Mouse (Mus musculus) midbrain, postnatal 0 days (tissue): ENCODE measurements around the gene Hspa12a. TPM values are rescaled to one million over a fixed set of nuclear protein-coding genes. Genes with fewer than 3 reads are reported as not detected.

Source experiments
- ATAC-seq: fragments of 200-750 bp; cut with Nextera tagmentation; 2 replicates; pipeline ENCODE4 v1.8.0; 2017; ENCODE audit warnings: moderate number of reproducible peaks, mild to moderate bottlenecking, moderate TSS enrichment, moderate library complexity; ENCODE audit not compliant: low FRiP score
- DNase-seq: peaks from one replicate; pipeline ENCODE4 v3.0.0-alpha.2; 2015; ENCODE audit warnings: low spot score
- H3K27ac ChIP-seq: fragments of 300-500 bp; sonication (generic); 2 replicates; pipeline ENCODE4 v1.5.1; 2014; ENCODE audit warnings: low read depth, mild to moderate bottlenecking, low read length, mixed read lengths
- H3K27me3 ChIP-seq: fragments of 300-500 bp; sonication (generic); 2 replicates; pipeline ENCODE4 v1.6.1; 2014; ENCODE audit warnings: low read length, control low read depth, mixed read lengths; ENCODE audit not compliant: insufficient read depth
- H3K36me3 ChIP-seq: fragments of 300-500 bp; sonication (generic); 2 replicates; pipeline ENCODE4 v1.6.1; 2014; ENCODE audit warnings: low read length, control low read depth, mixed read lengths; ENCODE audit not compliant: insufficient read depth
- H3K4me1 ChIP-seq: fragments of 300-500 bp; sonication (generic); 2 replicates; pipeline ENCODE4 v1.6.1; 2014; ENCODE audit warnings: mild to moderate bottlenecking, control low read depth, antibody characterized with exemption, low read length, mixed read lengths; ENCODE audit not compliant: insufficient read depth
- H3K4me2 ChIP-seq: fragments of 300-500 bp; sonication (generic); 2 replicates; pipeline ENCODE4 v1.6.1; 2014; ENCODE audit warnings: low read depth, mild to moderate bottlenecking, low read length, mixed read lengths; ENCODE audit not compliant: poor library complexity, severe bottlenecking
- H3K4me3 ChIP-seq: fragments of 300-500 bp; sonication (generic); 2 replicates; pipeline ENCODE4 v1.5.1; 2014; ENCODE audit warnings: low read depth, mild to moderate bottlenecking, low read length, moderate library complexity
- H3K9ac ChIP-seq: fragments of 300-500 bp; sonication (generic); replicated peaks from 2 replicates; pipeline ENCODE4 v1.6.1; 2014; ENCODE audit warnings: mild to moderate bottlenecking, low read length, moderate library complexity, mixed read lengths; ENCODE audit not compliant: poor library complexity, severe bottlenecking
- H3K9me3 ChIP-seq: fragments of 300-500 bp; sonication (generic); 2 replicates; pipeline ENCODE4 v1.6.1; 2016; ENCODE audit warnings: low read length, control low read depth
- CTCF ChIP-seq: IDR thresholded peaks from 2 replicates; pipeline ENCODE4 v1.5.1; 2016; ENCODE audit warnings: antibody characterized with exemption, mild to moderate bottlenecking
- WGBS: fragments of 180-500 bp; shearing (Covaris S2); extraction: QIAGEN DNeasy Blood & Tissue Kit; methylation state at CpG from one replicate; pipeline ENCODE4 v1.1.7; 2014; 5-methylcytosine and 5-hydroxymethylcytosine counted together
- polyA plus RNA-seq: library from polyadenylated mRNA; unstranded; fragments of >200 nt; fragmentation: Nextera tagmentation; extraction: Ambion mirVana; gene quantifications from 2 replicates; pipeline ENCODE4 v1.2.1, GENCODE M21; 2015
- total RNA-seq: library from RNA; depleted of rRNA; stranded (reverse); fragments of >200 nt; gene quantifications from 2 replicates; pipeline ENCODE4 v1.2.3, GENCODE M21; 2014

Hspa12a gene
- total and polyA plus RNA-seq, 2 experiments from 2014 or later = 53.8 to 73.7 TPM

GRCm38 (mm10) chr19:58883451-58883850 is 60.0 kb downstream of the Hspa12a start:
- WGBS = 73% methylated on average over 3 of the region's 3 CpGs
- no peak for ATAC-seq

GRCm38 (mm10) chr19:58882336-58882735 is 61.1 kb downstream of the Hspa12a start:
- H3K36me3 ChIP-seq = no peaks in the 10 kb centered on the region
- 55% methylated on average over 4 of the region's 4 CpGs for WGBS
- no peak overlapping the region for H3K27ac ChIP-seq
- no peak for ATAC-seq
- H3K4me2 ChIP-seq = no peak overlapping the region
- H3K9ac ChIP-seq = no peak overlapping the region
- H3K4me3 ChIP-seq = no peak overlapping the region
- no peaks in the 10 kb centered on the region for H3K27me3 ChIP-seq
- no peaks in the 10 kb centered on the region for H3K9me3 ChIP-seq
- no peak for DNase-seq
- TF ChIP-seq CTCF = no peak
- H3K4me1 ChIP-seq = 0 out of 2 replicates have a peak, but pooled peaks cover 2% of the 10 kb centered on the region

More at GRCm38 (mm10) chr19:58883451-58883850, 60.0 kb downstream of the Hspa12a start:
- H3K4me2 ChIP-seq = no peak overlapping the region
- H3K4me1 ChIP-seq = 0 out of 2 replicates have a peak, but pooled peaks cover 2% of the 10 kb centered on the region
- no peak overlapping the region for H3K4me3 ChIP-seq
- H3K9me3 ChIP-seq = no peaks in the 10 kb centered on the region
- no peak for TF ChIP-seq CTCF
- H3K9ac ChIP-seq = no peak overlapping the region
- no peaks in the 10 kb centered on the region for H3K36me3 ChIP-seq
- no peak for DNase-seq
- H3K27me3 ChIP-seq = no peaks in the 10 kb centered on the region
- no peak overlapping the region for H3K27ac ChIP-seq

GRCm38 (mm10) chr19:58879330-58879957 is 64.0 kb downstream of the Hspa12a start:
- Histone ChIP-seq H3K27ac (no peak overlapping the region), H3K9ac (no peak overlapping the region), H3K4me3 (no peak overlapping the region), H3K9me3 (no peaks in the 10 kb centered on the region), H3K4me2 (no peak overlapping the region), H3K4me1 (0 out of 2 replicates have a peak, but pooled peaks cover 2% of the 10 kb centered on the region), H3K27me3 (no peaks in the 10 kb centered on the region), H3K36me3 (no peaks in the 10 kb centered on the region)
- TF ChIP-seq CTCF = no peak
- no peak for DNase-seq
- WGBS = 93% methylated on average over 7 of the region's 7 CpGs
- no peak for ATAC-seq

GRCm38 (mm10) chr19:58878560-58878959 is 64.9 kb downstream of the Hspa12a start:
- H3K4me3 ChIP-seq = no peak overlapping the region
- H3K4me2 ChIP-seq = no peak overlapping the region
- no peaks in the 10 kb centered on the region for H3K27me3 ChIP-seq
- TF ChIP-seq CTCF = no peak
- 0 out of 2 replicates have a peak, but pooled peaks cover 2% of the 10 kb centered on the region for H3K4me1 ChIP-seq
- peak; percentile 16 for DNase-seq
- no peaks in the 10 kb centered on the region for H3K9me3 ChIP-seq
- no peak for ATAC-seq
- WGBS = 65% methylated on average over 2 of the region's 2 CpGs
- H3K36me3 ChIP-seq = no peaks in the 10 kb centered on the region
- no peak overlapping the region for H3K27ac ChIP-seq
- H3K9ac ChIP-seq = no peak overlapping the region

GRCm38 (mm10) chr19:58873536-58873935 is 69.9 kb downstream of the Hspa12a start:
- Histone ChIP-seq H3K4me2 (no peak overlapping the region), H3K4me1 (0 out of 2 replicates have a peak, but pooled peaks cover 1% of the 10 kb centered on the region), H3K9ac (no peak overlapping the region), H3K27ac (no peak overlapping the region), H3K9me3 (no peaks in the 10 kb centered on the region), H3K4me3 (no peak overlapping the region), H3K36me3 (no peaks in the 10 kb centered on the region), H3K27me3 (no peaks in the 10 kb centered on the region)
- DNase-seq (no peak), ATAC-seq (no peak)
- TF ChIP-seq CTCF = no peak
- 74% methylated on average over 3 of the region's 3 CpGs for WGBS

GRCm38 (mm10) chr19:58872381-58873259 is 70.8 kb downstream of the Hspa12a start:
- Histone ChIP-seq H3K27me3 (no peaks in the 10 kb centered on the region), H3K27ac (no peak overlapping the region), H3K9me3 (no peaks in the 10 kb centered on the region), H3K4me2 (no peak overlapping the region), H3K9ac (no peak overlapping the region), H3K4me1 (no peaks in the 10 kb centered on the region), H3K4me3 (no peak overlapping the region), H3K36me3 (no peaks in the 10 kb centered on the region)
- TF ChIP-seq CTCF = no peak
- no peak for DNase-seq
- WGBS = 78% methylated on average over 11 of the region's 11 CpGs
- no peak for ATAC-seq
